Mouse (Mus musculus) spleen, postnatal 14 days (tissue): ENCODE data around the gene Ctnna2.

Experiments
- DNase-seq, 2 experiments: peaks; one replicate each; pipeline ENCODE4 v3.0.0; 2021 to 2022; ENCODE audit warnings: low spot score in 2 of 2

Gene Ctnna2

DNA sequence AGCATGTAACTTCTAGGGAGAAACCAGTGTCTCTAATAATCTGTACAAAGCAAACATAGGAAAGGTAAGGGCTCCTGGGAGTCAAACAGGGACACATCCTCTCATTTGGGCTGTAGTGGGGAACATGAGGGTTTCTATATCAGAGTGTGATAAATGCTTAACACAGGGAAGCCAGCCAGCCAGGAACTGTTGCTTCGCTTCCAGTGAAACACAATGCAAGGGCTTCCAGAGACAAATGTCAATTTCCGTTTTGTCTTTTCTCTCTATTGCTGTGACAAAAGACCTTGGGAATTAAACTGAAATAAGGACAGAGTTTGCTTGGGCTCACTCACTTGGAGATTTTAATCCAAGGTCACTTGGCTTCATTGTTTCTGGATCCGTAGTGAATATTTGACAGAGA lies 162.4 kb downstream of the Ctnna2 start:
- no peak for DNase-seq

DNA sequence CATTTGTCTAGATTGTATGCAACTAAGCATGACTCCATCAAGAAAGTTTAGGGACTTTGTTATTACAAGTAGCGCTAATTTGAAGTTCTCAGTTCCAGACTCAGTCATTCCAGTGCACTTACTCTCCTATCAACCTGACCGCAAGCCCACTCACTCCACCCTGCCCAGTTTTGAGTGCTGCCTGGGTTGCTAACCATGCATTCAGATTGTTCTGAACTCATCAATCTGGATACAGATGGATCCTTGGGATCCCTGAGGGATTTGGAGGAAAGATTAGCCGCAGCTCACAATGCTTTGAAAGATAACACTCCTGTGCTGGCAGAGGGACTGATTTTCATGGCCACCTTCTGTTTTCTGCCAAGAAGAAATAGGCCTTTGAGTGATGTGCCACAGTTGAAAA lies 168.5 kb downstream of the Ctnna2 start:
- DNase-seq: no peak

DNA sequence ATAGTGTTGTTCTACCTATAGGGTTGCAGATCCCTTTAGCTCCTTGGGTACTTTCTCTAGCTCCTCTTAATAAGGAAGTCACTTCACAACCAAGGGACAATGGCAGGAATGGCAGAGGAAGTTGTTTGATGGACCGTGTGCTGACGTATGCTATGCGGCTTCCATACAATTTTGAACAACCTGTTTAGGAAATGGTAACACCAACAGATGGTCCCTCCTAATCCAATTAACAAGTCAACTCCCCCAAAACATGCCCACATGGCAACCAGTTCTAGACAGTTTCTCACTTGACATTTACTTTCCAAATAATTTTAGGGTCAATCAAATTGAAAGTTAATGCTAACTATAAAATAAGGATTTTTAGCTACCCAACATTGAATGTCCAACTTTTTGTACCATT lies 176.9 kb downstream of the Ctnna2 start:
- no peak for DNase-seq

DNA sequence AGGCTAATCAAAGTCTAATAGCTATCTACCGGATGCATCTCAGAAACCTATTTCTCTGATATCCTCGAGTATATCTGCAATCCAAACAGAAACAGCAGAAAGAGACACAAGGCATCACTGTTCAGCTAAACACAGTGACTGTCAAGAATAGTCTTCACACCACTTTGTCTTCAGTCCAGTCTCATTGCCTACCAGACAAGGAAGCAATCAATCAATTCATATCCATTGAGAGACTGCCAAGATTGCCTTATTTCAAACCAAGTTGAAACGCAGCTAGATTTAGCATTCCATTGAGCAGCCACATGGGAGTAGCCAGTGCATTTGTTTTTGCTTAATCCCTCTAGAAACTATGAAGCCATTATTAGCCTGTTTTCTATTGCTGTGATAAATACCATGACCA lies 196.2 kb downstream of the Ctnna2 start:
- DNase-seq: no peak

DNA sequence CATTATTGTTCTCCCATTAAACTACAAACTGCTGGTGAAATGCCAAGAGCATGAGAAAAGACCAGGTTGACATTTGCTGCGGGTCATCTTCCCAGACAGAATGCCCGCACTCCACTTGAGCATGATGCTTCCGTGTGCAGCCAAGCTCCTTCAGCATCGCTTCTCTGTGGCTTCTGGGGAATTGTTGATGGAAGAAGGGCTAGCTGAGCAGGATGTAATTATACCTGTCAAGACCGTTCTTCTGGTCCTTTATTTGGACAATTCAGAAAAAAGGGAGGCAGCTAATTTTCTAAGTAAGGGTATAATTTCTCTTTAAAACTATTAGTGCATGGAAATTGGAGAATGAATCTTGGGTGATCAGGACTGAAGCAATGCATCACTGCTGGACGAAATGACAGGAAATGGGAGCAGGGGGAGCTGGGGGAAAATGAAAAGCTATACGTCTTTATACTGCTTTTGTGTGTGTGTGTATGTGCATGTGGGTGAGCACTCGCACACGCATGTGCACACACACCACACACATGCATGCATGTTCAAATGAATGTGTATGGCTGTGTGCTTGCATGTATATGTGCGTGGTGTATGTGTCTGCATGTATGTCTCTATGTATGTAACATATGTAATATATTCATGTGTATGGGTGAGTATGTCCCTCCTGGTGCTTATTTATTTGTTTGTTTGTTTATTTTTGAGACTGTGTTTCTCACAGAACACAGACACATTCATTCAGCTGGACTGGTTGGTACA lies 211.0 kb downstream of the Ctnna2 start:
- no peak for DNase-seq

DNA sequence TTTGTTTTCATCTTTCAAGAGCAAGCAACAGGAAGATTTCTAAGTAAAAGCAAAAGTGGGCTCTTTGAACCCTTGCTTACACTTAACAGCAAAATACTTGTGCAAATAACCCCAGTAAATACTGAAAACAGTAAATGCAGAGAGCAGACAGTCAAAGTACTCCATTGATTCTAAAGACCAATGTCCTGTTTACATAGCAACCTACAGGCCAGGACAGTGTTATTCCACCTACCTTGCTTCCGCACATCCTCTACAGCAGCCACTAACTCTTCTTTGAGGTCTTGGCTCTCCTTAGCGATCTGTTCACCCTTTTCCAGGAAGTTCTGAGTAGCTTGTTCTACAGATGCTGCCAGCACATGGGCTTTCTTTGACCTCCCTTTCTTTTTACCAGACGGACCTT lies 221.3 kb downstream of the Ctnna2 start:
- DNase-seq: no peak

DNA sequence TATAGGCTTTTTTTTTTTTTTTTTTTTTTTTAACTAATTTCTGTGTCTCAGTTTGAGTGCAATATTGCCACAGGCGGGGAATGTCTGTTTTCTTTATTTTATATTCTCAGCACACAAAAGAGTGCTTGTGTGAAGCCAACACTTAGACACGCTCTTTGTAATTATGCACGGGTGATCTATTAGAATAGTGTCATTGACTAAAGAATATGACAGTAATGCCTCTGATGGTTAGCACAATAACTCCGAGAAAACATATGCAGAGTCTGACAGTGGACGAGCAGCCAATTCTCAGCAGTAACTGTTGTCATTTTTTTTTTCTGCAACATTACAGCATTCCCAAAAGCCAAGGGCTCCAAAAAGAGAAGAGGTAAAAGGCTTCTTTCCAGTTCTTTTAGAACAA lies 234.1 kb downstream of the Ctnna2 start:
- DNase-seq: no peak

DNA sequence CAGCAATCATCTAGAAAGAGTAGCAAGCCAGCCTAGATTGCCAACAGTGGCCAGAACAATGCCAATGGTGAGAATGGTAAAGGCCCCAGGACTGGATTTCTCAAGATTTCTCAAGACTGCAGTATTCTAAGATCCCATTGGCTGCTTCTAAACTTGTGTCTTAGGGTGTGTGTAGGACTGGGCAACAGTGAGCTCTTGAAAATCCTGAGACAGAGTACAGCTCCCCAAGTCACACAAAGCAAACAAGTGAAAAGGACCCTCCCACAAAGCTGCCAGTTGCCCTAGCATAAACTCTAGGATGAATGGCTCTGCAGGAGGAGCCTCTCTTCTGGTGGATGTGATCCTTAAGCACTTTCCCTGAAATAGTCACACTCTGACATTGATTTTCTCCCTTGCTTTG lies 235.8 kb downstream of the Ctnna2 start:
- no peak for DNase-seq

DNA sequence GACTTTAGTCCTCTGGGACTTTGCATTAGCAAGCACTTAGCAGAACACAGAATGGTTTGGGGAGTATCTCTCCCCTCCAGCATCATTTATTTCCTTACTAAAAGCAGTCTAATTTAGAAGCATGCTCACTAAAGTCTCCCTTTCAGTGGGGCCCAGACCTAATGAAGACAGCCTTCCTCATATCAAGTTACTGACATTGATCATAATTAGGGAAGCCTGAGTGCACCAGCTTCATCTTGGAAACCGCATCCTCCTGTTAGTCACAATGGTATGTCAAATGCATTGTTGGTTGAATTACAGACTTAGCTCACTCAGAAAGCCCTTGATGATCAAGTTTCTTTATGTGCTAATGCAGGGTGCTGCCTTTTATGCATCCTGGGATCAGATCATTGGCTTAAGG lies 236.5 kb downstream of the Ctnna2 start:
- no peak for DNase-seq

DNA sequence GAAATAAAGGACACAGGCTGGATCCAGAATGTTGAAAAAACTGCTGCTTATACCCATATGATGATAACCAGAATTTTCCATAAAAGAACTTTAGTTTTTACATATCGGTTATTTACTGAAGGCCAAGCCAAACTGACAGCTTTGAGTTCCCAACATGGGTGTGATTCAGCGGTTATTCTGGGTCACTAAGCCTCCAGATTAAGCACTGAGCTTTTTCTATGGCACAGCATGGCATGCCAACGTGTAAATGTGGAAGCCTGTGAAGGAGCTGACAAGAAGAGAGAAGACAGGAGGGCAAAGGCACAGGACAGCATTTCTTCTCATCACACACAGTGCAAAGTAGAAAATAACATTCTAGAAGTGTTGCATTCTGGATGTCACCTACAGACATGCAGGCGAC lies 240.9 kb downstream of the Ctnna2 start:
- no peak for DNase-seq

DNA sequence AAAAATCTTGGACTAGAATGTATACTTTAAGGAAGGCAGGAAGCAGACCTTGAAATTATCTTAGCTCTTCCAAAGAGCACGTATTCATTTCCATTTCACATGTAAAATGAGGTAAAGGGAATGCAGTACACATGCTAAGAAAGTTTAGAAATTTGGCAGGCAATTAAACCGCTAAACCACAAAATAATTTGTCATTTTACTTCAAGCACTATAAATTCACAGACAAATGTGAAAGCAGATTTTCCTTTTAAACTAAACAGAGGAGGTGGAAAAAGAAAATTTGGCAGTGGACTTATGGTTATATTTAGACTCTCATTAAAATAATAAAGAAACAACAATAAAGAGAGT lies 254.6 kb downstream of the Ctnna2 start:
- no peak for DNase-seq

DNA sequence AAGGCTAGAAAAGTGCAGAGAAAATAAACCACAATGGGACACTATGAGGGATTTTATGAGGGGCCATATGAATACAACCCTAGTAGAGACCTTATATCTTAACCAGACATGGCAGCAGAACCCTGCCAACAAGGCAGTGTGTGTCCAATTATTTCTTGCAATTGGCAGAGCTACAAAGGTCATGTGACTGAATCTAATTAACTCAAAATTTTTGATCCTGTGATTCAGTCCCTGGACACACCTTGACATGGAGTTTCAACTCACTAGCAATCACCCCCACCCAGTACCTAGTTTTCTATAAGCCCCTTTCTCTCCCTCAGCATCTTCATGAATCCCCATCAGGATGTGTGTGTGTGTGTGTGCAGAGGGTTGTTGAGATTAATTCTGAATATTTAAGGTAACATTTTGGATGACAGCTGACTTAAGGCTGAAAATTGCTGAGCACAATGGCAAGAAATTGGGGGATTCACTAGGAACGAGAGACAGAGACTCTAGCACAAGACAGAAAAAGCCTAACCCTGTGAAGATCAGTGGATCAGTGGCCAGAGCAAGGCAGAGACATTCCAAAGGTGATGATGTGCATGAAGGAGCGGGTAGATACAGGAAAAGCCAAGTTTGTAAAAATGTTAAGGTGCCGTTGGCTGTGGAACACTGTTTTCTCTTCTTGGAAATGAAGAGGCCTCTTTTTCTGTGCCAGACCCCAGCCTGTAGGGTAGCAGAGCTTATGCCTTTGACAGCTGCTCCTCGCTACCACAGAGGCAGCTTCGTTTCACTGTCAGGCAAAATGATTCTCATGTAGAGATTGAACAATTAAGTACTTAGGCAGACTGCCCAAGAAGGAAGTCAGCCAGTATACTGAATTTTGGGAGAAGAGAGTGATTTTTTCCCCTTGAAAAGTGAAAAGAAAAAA lies 255.2 kb downstream of the Ctnna2 start:
- DNase-seq: no peak

DNA sequence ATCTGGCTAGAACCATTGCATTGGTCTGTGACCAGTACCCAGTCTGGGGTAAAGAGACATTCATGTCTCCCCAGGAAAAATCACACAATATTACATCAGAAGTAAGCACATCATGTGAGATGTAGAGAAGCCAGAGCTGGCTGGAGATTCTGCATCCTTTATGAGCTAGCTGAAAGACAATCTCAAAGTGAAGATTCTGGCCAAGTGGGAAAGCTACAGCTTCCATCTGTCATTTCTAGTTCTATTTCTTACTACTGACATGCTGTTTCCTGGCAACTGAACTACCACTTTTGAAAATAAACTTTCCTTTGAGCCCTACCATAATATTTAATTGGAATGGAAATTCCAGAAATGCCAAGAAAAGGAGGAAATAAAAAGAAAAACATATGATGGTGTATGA lies 285.4 kb downstream of the Ctnna2 start:
- DNase-seq: no peak

DNA sequence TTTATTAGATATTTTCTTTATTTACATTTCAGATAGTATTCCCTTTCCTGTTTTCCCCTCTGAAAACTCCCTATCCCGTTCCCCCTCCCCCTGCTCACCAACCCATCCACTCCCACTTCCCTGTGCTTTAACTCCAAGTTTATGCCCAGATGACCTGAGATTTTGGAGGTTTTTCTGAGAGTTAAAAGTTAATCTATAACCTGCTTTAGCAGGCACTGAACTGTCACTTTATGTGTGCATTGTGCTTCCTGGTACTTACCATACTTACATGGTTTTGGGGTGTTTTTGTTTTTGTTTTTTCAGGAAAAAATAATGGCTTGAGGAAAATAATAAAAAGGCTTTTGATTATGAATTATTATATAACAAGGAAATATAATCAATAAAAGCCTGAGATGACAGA lies 292.3 kb downstream of the Ctnna2 start:
- no peak for DNase-seq

DNA sequence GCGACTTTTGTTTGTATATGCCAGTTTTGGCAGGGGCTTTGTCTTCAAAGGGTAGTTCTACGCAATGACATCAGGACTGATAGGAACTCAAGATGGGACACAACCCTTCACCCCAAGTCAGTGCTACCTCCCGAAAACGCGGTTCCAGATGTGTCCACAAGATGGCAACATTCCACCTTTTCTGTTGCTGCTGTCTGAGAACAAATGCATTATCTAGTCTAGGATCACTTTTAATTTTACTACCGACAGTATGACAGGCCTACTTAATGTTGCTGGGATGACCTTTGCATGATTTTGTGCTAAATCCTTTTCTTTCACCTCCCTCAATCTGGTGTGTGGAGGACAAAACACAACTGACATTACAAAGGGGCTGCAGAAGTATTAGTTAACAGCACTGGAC lies 329.4 kb downstream of the Ctnna2 start:
- no peak for DNase-seq

DNA sequence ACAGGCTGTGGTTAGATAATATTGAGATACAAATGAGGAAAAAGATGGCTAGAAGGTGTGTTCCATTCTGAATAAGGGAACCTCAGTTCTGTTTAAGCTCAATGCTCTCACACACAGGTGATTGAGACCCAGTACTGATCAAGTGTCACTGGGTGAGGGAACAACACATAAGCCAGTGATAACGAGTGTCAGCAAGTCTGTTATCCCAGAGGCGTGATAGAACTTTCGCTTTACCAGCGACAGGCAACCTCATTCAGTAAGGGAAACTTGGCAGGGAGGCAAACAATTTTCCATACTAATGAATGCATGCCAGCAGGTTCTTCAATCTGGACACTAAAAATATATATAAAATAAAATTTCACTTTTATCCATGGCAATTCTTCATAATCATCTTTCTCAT lies 334.9 kb downstream of the Ctnna2 start:
- DNase-seq: no peak

DNA sequence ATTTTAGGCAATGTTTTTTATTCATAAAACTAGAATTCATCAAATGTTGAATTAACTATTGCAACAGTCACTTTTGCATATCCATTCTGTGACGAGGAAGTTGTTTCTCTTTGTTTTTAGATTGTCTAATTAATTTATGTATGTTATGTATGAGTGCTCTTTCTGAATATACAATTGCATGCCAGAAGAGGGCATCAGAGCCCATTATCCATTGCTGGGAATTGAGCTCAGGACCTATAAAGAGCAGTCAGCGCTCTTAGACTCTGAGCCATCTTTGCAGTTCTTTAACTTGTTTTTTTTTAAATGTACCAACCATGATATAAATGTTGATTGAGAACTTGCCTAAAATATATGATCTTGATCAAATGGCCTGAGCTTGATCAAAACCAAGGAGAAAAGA lies 340.7 kb downstream of the Ctnna2 start:
- DNase-seq: no peak

DNA sequence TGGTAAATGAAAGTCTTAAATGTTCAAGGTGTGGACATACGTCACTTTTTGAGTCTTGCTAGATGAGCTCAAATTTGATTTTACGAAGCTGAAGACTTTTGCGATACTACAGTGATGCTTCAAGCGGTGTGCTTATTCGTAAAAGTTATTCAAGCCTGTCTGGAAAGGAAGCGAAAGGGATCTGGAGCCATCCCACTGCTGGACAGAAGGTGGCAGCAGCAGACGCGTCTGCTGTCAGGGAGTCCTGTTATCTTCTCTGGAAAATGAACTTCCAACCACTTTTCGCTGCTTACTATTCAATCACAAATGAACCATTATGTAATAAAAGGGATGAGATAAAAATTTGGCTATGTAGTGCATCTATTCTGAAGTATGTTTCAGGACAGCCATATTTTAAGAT lies 345.5 kb downstream of the Ctnna2 start:
- no peak for DNase-seq

DNA sequence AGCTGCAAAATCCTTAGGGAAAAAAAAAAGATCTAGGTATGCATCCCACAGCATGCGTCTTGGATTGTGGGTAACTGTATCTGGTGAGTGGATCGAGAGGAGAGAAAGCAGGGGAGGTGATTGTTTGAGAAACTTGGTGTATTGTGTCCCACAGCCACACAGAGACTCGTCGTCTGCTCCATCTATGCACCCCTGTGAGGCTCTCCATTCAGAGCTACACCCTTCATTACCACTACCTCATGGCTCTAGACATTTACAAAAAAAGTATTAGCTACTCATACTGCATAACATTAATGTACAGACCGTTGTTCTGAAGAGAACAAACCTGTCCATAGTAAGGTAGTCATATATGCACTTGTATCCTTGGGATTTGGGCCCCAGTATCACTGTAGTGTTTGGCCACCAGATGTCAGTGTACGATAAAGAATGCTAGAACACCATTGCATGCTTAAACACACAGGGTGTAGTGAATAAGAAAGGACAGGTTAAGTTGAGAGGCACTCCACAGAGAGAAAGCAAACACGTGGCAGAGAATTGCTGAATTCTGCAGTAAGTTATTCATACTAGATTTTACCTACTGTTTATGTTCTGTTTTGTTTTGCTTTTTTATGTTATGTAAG lies 350.8 kb downstream of the Ctnna2 start:
- no peak for DNase-seq

DNA sequence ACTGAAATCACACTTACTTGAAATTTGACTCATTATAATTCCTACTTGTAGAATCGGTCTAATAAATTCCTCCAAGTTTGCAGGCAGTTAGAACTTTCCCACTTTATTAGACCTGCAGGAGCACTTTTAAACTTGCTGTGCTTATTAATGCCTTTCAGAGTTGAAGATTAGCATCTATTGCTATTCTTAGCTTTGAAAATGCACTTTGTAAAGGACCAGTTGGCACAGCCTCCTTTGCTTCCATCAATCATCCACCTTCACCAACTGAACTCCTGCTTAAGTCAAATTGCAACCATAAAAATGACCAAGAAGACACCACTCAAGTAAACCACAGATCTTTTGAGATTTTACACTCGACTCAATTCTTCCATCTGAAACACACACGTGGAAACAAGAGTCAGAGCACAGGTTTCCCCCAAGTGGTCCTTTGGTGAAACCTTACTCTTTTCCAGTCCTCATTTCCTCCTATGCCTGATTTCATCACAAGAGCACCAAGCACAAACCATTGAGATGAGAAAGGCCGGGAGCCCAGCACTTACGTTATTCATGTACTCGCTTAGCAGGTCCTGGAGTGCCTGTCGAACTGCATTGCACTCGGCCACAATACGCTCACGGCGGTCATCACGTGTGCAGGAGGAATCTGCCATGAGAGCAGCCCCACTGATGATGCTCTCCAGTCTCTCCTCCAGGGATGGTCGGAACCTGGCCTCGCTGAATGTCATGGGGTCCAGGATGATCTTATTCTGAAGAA lies 374.7 kb downstream of the Ctnna2 start:
- DNase-seq: no peak

DNA sequence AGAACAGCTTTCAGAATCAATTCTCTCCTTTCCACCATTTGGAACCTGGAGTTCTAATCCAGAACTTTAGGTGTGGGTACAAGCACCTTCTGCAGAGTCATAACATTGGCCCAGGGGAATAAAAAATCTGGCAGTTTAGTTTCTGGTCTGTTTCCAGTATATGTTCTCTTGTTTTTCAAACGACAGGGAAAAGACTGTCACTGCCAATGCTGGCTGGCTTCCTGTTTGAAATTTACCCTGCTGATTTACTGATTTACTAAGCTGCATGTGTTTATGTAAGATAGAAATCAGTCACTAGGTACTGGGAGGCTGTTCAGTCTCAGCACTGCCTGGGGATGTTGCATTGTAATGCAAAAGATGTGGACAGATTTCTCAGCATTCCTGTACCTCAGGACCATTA lies 375.6 kb downstream of the Ctnna2 start:
- DNase-seq: no peak

DNA sequence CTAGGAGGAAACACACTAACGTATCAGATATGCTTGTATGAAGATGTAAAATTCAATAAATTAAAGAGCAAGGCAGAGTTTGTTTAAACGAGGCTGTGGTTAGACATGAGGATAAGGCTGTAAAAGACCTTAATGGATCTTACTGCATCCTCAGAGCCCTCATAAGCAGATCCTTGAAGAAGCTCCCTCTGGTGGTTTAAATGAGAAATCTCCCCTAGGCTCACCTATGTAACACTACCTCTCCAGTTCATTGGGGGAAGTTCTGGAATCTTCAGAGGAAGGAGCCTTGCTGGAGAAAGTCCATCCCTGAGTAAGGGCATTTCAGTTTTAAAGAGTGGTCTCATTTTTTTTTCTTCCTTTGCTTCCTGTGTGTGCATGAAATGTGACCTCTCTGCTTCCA lies 380.3 kb downstream of the Ctnna2 start:
- no peak for DNase-seq
